Mouse (Mus musculus) inflammation-experienced regulatory T-cells (primary cell): ENCODE data around the gene Gm7954. TPM values are rescaled to one million over a fixed set of nuclear protein-coding genes. Genes with fewer than 3 reads are reported as not detected.

Experiments used
- polyA plus RNA-seq, 2 experiments: library from polyadenylated mRNA; unstranded; fragments of 100-300 nt; shearing (Covaris generic); gene quantifications; one replicate each; pipeline ENCODE4 v1.2.1; 2017

The Gm7954 gene
- under 1 TPM in 1 of 2 experiments, not detected in 1; 0.45 TPM for polyA plus RNA-seq

DNA sequence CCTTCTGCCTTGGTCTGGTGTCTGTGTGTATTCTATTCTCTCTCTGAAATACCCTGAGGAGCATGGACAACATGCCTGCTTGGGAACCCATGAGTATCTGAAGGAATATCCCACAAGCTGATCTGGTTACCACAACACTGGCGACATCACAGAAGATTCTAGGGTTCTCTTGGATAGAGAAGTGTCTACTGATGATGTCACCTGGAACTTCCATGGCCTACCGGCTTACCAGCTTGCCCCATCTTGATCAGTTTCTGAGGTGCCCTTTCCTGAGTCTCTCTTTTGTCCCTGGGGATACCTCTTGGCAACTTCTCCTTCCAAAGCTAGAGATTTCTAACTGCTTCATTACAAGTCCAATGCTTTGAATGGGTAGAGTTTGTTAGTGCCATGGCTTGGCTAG, at the start of gene Gm7954:
Gene Gm7954, minus strand, starts transcription at position 101 of the 400 bp plus-strand sequence.

DNA sequence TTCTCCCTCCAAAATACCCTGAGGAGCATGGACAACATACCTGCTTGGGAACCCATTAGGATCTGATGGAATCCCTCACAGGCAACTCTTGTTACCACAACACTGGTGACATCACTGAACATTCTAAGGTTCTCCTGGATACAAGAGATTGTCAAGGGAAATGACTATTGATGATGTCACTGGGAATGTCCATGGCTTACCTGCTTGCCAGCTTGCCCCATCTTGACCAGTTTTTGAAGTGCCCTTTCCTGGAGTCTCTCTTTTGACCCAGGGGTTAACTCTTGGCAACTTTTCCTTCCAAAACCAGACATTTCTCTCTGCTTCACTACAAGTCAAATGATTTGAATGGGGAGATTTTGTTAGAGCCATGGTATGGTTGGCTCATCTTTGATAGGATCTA, 36.1 kb upstream of the Gm7954 start, which contains the start of gene Gm3486:
Gene Gm3486, minus strand, starts transcription at position 101 of the 400 bp plus-strand sequence.

DNA sequence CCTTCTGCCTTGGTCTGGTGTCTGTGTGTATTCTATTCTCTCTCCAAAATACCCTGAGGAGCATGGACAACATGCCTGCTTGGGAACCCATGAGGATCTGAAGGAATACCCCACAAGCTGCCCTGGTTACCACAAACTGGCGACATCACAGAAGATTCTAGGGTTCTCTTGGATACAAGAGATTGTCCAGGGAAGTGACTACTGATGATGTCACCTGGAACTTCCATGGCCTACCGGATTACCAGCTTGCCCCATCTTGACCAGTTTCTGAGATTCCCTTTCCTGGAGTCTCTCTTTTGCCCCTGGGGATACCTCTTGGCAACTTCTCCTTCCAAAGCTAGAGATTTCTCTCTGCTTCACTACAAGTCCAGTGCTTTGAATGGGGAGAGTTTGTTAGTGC, 45.1 kb downstream of the Gm7954 start, which contains the start of gene Gm6482:
Gene Gm6482, minus strand, starts transcription at position 101 of the 400 bp plus-strand sequence.

Other genes with a start within 250 kb of the Gm7954 start
- not detected for gene Gm2832, start 174.7 kb downstream of the Gm7954 start, polyA plus RNA-seq
- gene Gm5798, start 104.9 kb downstream of the Gm7954 start, polyA plus RNA-seq = 1 to 10 TPM in 1 of 2 experiments, not detected in 1; 2.1 TPM
- under 1 TPM in 1 of 2 experiments, not detected in 1; 0.84 TPM for gene Gm7945, start 67.1 kb downstream of the Gm7954 start, polyA plus RNA-seq
- not detected for gene Gm6482, start 45.2 kb downstream of the Gm7954 start, polyA plus RNA-seq
- gene Gm3486, start 36.0 kb upstream of the Gm7954 start, polyA plus RNA-seq = not detected
- not detected for gene Gm7970, start 102.1 kb upstream of the Gm7954 start, polyA plus RNA-seq
- gene 1700049E17Rik2, start 119.7 kb upstream of the Gm7954 start, polyA plus RNA-seq = not detected
- gene Gm3072, start 171.1 kb upstream of the Gm7954 start, polyA plus RNA-seq = under 1 TPM in 1 of 2 experiments, not detected in 1; 0.17 TPM
- not detected for gene Gm3676, start 193.0 kb upstream of the Gm7954 start, polyA plus RNA-seq
- under 1 TPM in 1 of 2 experiments, not detected in 1; 0.40 TPM for gene Gm8068, start 248.4 kb upstream of the Gm7954 start, polyA plus RNA-seq